Mouse (Mus musculus): ENCODE data around the gene Umodl1. TPM values are rescaled to one million over a fixed set of nuclear protein-coding genes. Genes with fewer than 3 reads are reported as not detected.

Umodl1 gene
- polyA plus RNA-seq, 1 experiment from 2014 or later = 0.18 TPM

DNA sequence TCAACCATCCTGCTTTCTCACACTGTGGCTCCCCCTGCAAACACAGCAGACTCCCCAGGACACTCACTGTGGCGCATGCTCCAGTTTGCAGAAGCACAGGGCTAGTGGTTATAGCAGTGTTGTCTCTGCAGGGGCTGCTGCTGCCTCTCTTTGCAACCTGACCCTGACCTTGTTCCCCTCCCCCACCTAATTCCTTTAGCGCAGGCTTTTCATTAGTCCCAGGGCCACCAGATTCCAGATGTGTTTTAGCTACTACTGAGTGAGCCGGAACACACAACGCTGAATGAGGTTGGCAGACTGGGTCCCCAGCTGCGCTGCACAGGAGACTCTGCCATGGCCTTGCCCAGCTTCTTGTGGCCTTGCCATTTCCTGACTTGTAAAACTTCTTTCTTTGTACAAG lies 46.5 kb downstream of the Umodl1 start:
- H3K4me2 ChIP-seq = no peak overlapping the region

DNA sequence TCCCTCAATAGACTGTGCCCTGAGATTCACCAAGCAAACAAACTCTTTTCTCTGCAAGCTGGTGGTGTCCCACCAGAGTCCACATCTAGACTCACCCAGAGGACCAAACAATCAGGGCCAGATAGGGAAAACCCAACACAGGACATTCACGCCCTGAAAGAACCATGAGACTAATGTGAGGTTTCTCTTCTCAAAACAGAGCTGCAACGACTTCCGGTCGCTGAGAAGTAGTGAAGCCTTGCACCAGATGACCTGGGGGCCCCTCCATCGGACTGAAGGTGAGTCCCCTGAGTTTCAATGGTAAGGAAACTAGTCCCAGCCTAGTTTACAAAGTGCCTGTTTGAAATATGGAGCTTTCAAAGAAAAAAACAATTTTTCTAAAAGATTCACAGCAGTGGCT lies 48.2 kb downstream of the Umodl1 start:
- Histone ChIP-seq H3K4me1 (peaks cover 14% of the 10 kb centered on the region), H3K9ac (no peak overlapping the region), H3K9me3 (no peaks in the 10 kb centered on the region), H3K4me3 (no peak overlapping the region), H3K4me2 (no peak overlapping the region), H3K36me3 (no peaks in the 10 kb centered on the region), H3K27ac (no peak overlapping the region), H3K27me3 (no peaks in the 10 kb centered on the region)
- no peak for ATAC-seq (ENCODE audit: insufficient number of reproducible peaks, insufficient read depth, low FRiP score, low TSS enrichment, low read depth)
- WGBS = 90% methylated on average over 5 of the region's 5 CpGs

More for the DNA sequence above, 46.5 kb downstream of the Umodl1 start:
- Histone ChIP-seq H3K36me3 (no peaks in the 10 kb centered on the region), H3K9me3 (no peaks in the 10 kb centered on the region), H3K27ac (peak overlapping the region; percentile 44; the same call in 1 of the 2 replicates), H3K27me3 (no peaks in the 10 kb centered on the region), H3K4me3 (no peak overlapping the region), H3K4me1 (peaks cover 14% of the 10 kb centered on the region), H3K9ac (no peak overlapping the region)
- WGBS = 5% methylated on average over 5 of the region's 5 CpGs
- no peak for ATAC-seq (ENCODE audit: insufficient number of reproducible peaks, insufficient read depth, low FRiP score, low TSS enrichment, low read depth)

DNA sequence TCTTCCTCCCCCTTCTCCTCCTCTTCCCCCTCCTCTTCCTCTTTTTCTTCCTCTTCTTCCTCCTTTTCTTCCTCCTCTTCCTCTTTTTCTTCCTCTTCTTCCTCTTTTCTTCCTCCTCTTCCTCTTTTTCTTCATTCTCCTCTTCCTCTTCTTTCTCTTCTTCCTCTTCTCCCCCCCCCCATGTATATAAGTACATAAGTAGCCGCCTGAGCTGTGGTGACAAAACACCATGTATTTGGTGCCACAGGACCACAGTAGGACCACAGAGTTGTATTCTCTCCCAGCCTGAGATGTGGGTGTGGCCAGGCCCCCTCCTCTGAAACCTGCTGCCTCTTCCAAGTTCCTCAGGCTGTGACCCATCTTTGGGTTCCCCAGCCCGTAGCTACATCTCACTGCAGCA lies 50.8 kb downstream of the Umodl1 start:
- no peak for ATAC-seq (ENCODE audit: insufficient number of reproducible peaks, insufficient read depth, low FRiP score, low TSS enrichment, low read depth)
- H3K27ac ChIP-seq = no peak overlapping the region
- H3K4me1 ChIP-seq = peaks cover 14% of the 10 kb centered on the region
- no peaks in the 10 kb centered on the region for H3K9me3 ChIP-seq
- H3K4me3 ChIP-seq = no peak overlapping the region
- no peaks in the 10 kb centered on the region for H3K27me3 ChIP-seq
- no peak overlapping the region for H3K9ac ChIP-seq
- WGBS = 84% methylated on average over 2 of the region's 2 CpGs
- H3K4me2 ChIP-seq = no peak overlapping the region
- H3K36me3 ChIP-seq = no peaks in the 10 kb centered on the region

DNA sequence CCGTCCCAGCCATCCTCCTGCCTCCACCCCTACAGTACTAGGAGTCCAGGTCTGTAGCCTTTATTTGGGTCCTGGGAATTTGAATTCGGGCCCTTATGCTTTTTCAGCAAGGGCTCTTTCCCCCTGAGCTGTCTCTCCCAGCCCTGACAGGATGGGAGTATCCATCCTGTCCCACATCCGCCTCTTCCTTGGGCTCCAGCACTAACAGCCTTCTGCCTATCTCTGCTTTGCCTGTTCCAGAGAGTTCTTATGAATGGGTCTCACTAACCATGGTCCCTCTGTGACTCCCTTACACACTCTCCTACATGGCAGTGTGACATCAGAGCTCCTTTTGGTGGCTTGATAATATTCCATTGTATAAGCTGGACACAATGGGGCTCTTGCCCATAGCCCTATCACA lies 52.9 kb downstream of the Umodl1 start:
- H3K36me3 ChIP-seq = no peaks in the 10 kb centered on the region
- H3K4me2 ChIP-seq = no peak overlapping the region
- H3K27me3 ChIP-seq = no peaks in the 10 kb centered on the region
- no peaks in the 10 kb centered on the region for H3K9me3 ChIP-seq
- WGBS = 81% methylated on average over 3 of the region's 3 CpGs
- no peak overlapping the region for H3K27ac ChIP-seq
- no peak overlapping the region for H3K4me3 ChIP-seq
- H3K4me1 ChIP-seq = 0 out of 2 replicates have a peak, but pooled peaks cover 4% of the 10 kb centered on the region
- no peak for ATAC-seq (ENCODE audit: insufficient number of reproducible peaks, insufficient read depth, low FRiP score, low TSS enrichment, low read depth)
- no peak overlapping the region for H3K9ac ChIP-seq

DNA sequence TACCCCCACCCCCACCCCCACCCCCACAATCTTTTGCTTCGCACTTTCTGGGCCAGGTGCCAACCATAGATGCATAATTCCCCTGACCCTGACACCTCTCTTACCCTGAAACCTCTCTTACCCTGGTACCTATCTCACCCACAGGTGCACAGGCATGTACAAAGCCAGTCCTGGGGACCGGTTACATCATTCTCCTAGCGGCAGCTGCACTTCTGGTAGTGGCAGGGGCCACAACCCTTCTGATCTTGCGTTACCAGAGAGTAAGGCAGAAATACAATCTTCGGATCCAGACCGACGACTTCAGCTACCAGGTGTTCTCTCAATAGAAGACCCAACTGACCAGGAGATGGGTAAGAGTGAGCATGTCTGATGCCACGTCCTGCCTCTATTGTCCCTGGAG lies 54.0 kb downstream of the Umodl1 start:
- ATAC-seq (ENCODE audit: insufficient number of reproducible peaks, insufficient read depth, low FRiP score, low TSS enrichment, low read depth) = no peak
- no peaks in the 10 kb centered on the region for H3K9me3 ChIP-seq
- 80% methylated on average over 8 of the region's 8 CpGs for WGBS
- 0 out of 2 replicates have a peak, but pooled peaks cover 4% of the 10 kb centered on the region for H3K4me1 ChIP-seq
- H3K36me3 ChIP-seq = no peaks in the 10 kb centered on the region
- no peaks in the 10 kb centered on the region for H3K27me3 ChIP-seq
- H3K9ac ChIP-seq = no peak overlapping the region
- H3K27ac ChIP-seq = no peak overlapping the region
- H3K4me2 ChIP-seq = no peak overlapping the region
- no peak overlapping the region for H3K4me3 ChIP-seq

DNA sequence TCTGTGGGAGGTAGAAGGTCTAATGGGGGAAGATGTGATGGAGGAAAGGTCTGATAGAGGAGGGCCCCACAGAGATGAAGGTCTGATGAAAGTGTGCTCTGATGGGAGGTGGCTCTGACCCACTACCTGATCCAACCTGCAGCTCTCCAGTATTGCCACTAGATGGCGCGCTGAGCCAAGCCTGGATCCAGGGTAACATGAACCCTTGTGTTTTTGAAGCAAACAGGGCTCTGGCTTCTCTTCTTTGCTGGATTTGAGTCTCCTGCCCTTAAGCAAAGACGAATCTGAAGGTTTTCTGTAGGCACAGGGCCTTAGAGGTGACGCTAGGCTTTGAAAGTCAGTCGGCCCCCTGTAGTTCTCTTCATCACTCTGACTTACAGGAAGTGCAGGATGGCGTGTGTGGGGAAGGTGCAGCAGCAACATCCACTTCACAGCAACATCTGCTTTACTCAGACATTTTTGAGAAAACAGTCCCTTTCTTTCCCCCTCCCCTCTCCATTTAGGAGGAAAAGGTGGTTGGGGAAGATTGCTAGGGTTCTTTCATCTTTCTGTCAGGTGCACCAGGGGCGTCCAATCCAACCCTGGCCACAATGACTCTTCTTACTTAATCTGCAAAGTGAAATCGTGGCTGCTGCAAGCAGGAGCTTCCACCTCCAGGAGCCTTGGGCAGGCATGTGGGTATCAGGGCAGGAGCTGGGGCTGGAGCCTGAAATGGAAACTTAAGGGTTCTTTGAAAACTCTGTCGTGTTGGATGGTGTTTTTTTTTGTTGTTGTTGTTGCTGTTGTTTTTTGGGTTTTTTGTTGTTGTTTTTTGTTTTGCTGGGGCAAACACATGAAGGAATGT lies 57.3 kb downstream of the Umodl1 start:
- Histone ChIP-seq H3K27me3 (no peaks in the 10 kb centered on the region), H3K4me3 (no peak overlapping the region), H3K36me3 (no peaks in the 10 kb centered on the region), H3K4me1 (peaks cover 9% of the 10 kb centered on the region; the same call in 1 of the 2 replicates), H3K9me3 (no peaks in the 10 kb centered on the region), H3K9ac (no peak overlapping the region), H3K27ac (no peak overlapping the region), H3K4me2 (no peak overlapping the region)
- 27% methylated on average over 9 of the region's 9 CpGs for WGBS
- ATAC-seq (ENCODE audit: insufficient number of reproducible peaks, insufficient read depth, low FRiP score, low TSS enrichment, low read depth) = no peak

DNA sequence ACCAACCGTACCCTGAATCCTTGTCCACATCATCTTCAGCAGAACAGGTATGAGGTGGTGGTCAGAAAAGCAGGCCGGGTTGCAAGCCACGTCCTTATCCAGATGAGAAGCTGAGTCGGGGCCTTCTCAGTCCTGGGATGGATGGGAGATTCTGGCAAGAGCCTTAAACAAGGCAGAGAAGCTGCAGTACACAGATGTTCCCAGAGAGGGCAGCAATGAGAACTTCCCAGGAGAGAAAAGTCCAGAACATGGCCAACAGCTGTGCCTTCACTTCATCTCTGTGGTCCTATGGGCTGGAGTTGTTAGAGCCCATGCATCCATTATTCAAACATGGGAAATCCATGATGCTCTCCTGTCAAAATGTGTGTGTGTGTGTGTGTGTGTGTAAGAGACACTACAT lies 63.8 kb downstream of the Umodl1 start:
- ATAC-seq (ENCODE audit: insufficient number of reproducible peaks, insufficient read depth, low FRiP score, low TSS enrichment, low read depth) = no peak
- peaks cover 10% of the 10 kb centered on the region for H3K4me1 ChIP-seq
- no peaks in the 10 kb centered on the region for H3K36me3 ChIP-seq
- no peak overlapping the region for H3K4me2 ChIP-seq
- no peaks in the 10 kb centered on the region for H3K27me3 ChIP-seq
- WGBS = 60% methylated on average over 4 of the region's 4 CpGs
- no peak overlapping the region for H3K9ac ChIP-seq
- H3K4me3 ChIP-seq = no peak overlapping the region
- H3K27ac ChIP-seq = no peak overlapping the region
- no peaks in the 10 kb centered on the region for H3K9me3 ChIP-seq

DNA sequence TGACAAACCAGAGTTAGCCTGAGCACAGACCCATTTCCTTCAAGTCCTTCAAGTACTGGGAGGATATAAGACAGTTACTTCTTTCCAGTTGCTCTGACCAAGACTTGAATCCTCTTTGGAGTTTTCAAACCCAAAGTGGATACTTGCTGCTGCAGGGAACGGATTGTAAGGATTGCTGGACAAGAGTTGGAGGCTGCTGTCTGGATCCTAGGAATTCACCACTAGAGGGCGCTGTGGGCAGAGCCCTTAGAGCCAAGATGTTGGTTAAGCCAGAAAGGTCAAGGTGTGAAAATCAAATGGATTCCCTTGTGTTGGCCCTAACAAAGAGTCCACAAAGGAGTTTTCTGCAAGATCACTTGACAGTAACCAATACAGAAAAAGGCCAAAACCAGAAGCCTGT lies 65.1 kb downstream of the Umodl1 start:
- peaks cover 13% of the 10 kb centered on the region for H3K4me1 ChIP-seq
- H3K4me2 ChIP-seq = no peak overlapping the region
- WGBS = 6% methylated on average over 2 of the region's 2 CpGs
- no peak for ATAC-seq (ENCODE audit: insufficient number of reproducible peaks, insufficient read depth, low FRiP score, low TSS enrichment, low read depth)
- no peak overlapping the region for H3K27ac ChIP-seq
- H3K9ac ChIP-seq = no peak overlapping the region
- H3K4me3 ChIP-seq = no peak overlapping the region
- no peaks in the 10 kb centered on the region for H3K27me3 ChIP-seq
- H3K36me3 ChIP-seq = no peaks in the 10 kb centered on the region
- no peaks in the 10 kb centered on the region for H3K9me3 ChIP-seq

DNA sequence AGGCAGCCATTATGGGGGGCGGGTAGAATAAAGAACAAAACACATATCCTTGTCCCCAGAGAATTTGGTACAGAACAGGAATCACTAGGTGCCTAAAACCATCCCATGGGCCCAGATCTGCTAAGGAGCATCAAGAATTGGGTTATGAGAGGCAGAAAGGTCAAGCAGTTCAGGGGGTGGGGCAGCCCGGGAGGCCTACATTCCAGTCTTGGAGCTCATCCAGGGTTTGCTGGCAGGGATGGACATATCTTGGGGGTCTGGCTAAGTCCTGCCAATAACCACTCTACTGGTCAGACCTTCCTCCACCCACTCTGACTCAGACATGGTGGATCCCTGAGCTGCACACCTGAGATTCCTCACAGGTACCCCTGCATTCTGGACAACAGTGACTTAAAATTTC lies 65.6 kb downstream of the Umodl1 start:
- H3K4me1 ChIP-seq = peaks cover 10% of the 10 kb centered on the region
- no peaks in the 10 kb centered on the region for H3K9me3 ChIP-seq
- H3K27ac ChIP-seq = no peak overlapping the region
- H3K9ac ChIP-seq = no peak overlapping the region
- no peak overlapping the region for H3K4me2 ChIP-seq
- no peaks in the 10 kb centered on the region for H3K36me3 ChIP-seq
- no peak overlapping the region for H3K4me3 ChIP-seq
- ATAC-seq (ENCODE audit: insufficient number of reproducible peaks, insufficient read depth, low FRiP score, low TSS enrichment, low read depth) = no peak
- WGBS = 81% methylated on average over 2 of the region's 2 CpGs
- H3K27me3 ChIP-seq = no peaks in the 10 kb centered on the region

DNA sequence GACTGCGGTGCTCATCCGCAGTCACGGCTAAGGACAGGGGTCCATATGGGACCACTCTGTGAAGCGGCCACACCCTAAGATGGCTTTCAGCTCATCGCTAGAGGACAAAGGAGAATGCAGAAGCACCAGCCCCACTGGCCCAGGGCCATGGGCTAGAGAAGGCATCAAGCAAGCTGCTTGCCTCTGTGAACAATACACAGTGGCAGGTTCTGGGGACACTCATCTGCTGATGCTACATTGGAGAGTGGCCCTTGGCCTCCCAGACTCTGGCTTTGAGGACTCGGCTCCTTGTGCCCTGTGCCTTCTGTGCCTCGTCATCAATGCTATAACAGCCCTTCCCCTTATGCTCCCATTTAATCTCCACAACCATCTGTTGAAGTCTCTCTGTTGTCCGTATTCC lies 66.8 kb downstream of the Umodl1 start:
- no peak for ATAC-seq (ENCODE audit: insufficient number of reproducible peaks, insufficient read depth, low FRiP score, low TSS enrichment, low read depth)

DNA sequence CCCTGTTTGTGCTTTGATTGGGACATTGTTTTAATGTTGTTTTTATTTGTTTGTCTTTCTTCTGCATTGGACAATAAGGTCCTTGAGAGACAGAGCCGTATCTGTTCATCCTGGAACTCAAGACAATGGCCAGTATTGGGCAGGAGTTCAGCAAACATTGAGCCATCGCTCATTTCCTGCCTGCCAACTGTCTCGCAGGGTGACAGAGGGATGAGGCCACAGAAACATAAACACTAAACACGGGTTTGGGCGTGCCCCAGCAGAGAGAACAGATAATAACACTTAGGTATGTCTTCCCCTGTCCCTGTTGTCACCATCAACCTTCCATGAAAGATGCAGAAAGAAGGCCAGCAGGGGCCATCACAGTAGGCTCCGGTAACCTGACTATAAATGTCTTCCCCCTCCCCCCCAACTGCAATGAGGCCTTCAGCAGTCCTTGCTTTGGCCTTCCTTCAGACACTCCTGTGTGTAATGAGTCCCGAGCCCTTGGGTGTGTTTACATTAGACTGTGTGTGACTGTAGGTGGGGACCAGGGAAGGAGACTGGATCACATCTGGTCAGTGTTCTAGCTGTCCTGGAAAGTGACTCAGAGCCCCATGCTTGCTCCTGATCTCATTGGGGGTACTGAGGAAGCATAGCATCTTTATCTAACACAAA lies 69.8 kb downstream of the Umodl1 start:
- no peak for ATAC-seq (ENCODE audit: insufficient number of reproducible peaks, insufficient read depth, low FRiP score, low TSS enrichment, low read depth)
- H3K4me2 ChIP-seq = no peak overlapping the region
- WGBS = 62% methylated on average over 7 of the region's 7 CpGs

More for the DNA sequence above, 66.8 kb downstream of the Umodl1 start:
- H3K36me3 ChIP-seq = no peaks in the 10 kb centered on the region
- 82% methylated on average over 8 of the region's 8 CpGs for WGBS
- H3K4me2 ChIP-seq = no peak overlapping the region
- no peak overlapping the region for H3K4me3 ChIP-seq
- no peak overlapping the region for H3K27ac ChIP-seq
- no peaks in the 10 kb centered on the region for H3K9me3 ChIP-seq
- H3K9ac ChIP-seq = no peak overlapping the region
- H3K27me3 ChIP-seq = no peaks in the 10 kb centered on the region
- H3K4me1 ChIP-seq = peaks cover 8% of the 10 kb centered on the region; the same call in 1 of the 2 replicates

DNA sequence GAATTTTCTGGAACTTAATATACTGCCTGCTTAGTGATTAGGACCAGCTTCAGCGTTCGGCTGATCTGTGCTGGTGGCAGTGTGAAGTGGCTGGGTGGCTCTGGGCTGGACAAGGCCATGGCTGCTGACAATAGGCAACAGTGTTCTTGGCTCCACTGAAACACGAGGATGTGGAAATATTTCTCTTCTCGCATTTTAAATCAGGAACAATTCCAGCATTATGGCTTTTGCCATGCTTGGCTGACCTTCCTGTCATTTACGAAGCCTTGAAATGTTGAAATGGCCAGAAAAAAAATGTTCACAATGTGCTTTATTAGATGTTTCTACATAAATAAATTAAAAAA lies 70.3 kb downstream of the Umodl1 start:
- Histone ChIP-seq H3K4me3 (no peak overlapping the region), H3K36me3 (no peaks in the 10 kb centered on the region), H3K4me1 (peaks cover 8% of the 10 kb centered on the region; the same call in 1 of the 2 replicates), H3K27ac (no peak overlapping the region), H3K27me3 (no peaks in the 10 kb centered on the region), H3K9ac (no peak overlapping the region), H3K4me2 (no peak overlapping the region), H3K9me3 (no peaks in the 10 kb centered on the region)
- WGBS = 62% methylated on average over 5 of the region's 5 CpGs
- no peak for ATAC-seq (ENCODE audit: insufficient number of reproducible peaks, insufficient read depth, low FRiP score, low TSS enrichment, low read depth)

More for the DNA sequence above, 69.8 kb downstream of the Umodl1 start:
- H3K4me1 ChIP-seq = peaks cover 8% of the 10 kb centered on the region; the same call in 1 of the 2 replicates
- no peak overlapping the region for H3K4me3 ChIP-seq
- no peaks in the 10 kb centered on the region for H3K36me3 ChIP-seq
- no peak overlapping the region for H3K9ac ChIP-seq
- no peaks in the 10 kb centered on the region for H3K9me3 ChIP-seq
- no peak overlapping the region for H3K27ac ChIP-seq
- no peaks in the 10 kb centered on the region for H3K27me3 ChIP-seq
